Mouse (Mus musculus): Measurements from ENCODE around the gene Stk35.
"Not testable (repeated sequence)": the region's sequence is repeated elsewhere in the genome, so short reads cannot be mapped to it uniquely, and the experiment has no call there.

The Stk35 gene

DNA sequence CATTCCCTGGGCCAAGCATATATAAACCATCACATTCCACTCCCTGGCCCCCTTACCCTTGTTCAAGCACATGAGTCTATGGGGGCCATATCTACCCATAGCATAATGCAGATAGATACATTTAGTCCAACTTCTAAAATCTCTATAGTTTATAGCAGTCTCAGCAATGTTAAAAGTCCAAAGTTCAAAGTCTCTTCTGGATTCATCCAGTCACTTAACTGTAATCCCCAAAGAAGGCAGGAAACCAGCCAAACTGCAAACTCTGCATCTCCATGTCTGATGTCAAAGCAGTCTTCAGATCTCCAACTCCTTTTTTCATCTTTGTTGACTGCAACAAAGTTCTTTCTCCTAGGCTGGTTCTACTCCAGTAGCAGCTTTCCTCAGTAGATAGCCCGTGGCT lies 38.0 kb downstream of the Stk35 start:
- no peak for DNase-seq

DNA sequence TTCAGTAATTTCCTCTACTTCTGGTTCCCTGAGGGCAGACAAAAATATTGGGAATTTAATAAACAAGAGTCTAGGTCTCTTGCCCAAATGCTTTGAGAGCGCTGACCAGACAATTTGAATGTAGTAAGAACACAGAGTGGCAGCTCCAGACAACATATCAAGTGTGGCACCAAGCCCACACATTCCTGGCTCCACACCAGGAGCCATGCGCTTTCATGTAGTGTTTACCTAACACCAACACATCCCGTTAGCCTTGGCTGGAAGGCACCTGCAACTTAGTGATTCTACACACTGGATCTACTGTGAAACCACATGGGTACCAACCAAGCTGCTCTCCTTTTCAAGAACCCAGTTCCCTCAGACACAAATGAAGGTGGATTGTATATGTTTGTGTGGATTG lies 45.5 kb downstream of the Stk35 start:
- DNase-seq: no peak

DNA sequence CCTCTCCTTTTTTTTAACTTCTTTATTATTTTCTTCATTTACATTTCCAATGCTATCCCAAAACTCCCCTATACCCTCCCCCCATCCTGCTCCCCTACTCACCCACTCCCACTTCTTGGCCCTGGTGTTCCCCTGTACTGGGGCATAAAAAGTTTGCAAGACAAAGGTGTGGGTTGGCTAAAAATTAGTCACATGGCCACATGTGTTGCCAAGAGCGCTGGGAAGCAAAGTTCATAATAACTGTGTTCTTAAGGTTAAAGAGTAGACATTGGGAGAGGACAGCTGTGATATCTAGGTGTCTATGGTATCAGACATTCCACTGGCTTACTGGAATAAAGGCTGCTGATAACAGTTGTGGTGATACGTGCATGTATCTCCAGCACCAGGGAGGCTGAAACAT lies 46.2 kb downstream of the Stk35 start:
- DNase-seq: no peak

DNA sequence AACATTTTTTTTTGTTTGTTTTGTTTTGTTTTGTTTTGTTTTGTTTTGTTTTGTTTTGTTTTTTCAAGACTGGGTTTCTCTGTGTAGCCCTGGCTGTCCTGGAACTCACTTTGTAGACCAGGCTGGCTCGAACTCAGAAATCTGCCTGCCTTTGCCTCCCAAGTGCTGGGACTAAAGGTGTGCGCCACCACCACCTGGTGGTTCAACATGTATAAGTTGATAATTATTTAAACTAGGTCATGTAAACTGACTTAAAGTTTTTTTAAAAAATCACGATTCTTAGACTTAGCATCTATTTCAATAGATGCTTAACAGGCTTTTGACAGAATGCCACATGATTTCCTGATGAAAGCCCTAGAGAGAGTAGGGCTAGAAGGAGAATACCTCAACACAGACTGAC lies 48.8 kb downstream of the Stk35 start:
- DNase-seq: not testable (repeated sequence)

DNA sequence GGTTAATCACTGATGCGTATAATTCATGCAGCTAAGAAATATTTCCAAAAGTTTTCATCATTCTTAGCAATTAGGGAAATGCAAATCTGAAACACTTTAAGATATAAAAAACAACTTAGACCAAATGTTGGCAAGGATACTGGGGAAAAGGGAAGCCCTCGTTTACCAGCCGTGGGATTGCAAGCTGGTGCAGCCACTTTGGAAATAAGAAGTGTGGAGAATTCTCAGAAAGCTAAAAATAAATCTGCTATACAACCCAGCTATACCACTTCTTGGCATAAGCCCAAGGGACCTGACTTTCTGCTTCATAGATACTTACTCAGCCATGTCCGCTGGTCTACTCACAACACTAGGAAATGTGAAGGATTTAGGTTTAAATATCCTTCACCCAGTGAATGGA lies 51.2 kb downstream of the Stk35 start:
- DNase-seq: no peak

DNA sequence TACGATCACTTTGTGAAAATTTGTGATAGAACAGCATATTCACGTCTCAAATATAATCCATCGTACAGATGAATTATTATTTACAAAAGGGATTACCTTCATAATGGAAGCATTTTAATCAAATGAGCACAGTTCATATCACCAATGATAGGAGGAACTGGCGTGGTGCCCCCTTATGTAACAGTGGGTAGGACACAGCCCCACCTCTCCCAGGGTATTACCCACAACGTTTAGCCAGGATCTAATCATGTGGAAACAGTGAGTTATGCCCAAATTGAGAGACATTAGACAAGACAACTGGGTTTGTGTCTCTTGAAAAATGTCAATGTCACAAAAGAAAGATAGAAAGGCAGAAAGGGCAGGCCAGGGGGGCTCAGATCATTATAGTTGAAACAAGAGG lies 62.9 kb downstream of the Stk35 start:
- DNase-seq: no peak

DNA sequence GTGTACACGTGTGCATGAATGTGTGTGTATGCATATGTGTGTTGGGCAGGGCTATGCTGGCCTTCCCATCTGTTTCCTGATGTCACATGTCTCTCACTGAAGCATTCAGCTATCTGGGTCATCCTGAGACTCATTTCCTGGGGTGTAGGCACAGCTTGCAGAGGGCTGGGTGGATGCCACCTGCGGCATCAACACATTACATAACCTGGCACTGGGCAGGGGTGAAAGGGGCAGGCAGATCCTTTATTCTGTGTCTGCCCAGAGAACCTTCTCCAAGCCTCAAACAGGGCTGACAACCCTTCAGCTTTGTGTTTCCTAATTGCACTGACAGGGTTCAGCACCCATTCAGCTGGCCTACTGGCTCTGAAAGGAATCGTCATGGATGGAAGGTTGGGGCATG lies 64.6 kb downstream of the Stk35 start:
- no peak for DNase-seq

DNA sequence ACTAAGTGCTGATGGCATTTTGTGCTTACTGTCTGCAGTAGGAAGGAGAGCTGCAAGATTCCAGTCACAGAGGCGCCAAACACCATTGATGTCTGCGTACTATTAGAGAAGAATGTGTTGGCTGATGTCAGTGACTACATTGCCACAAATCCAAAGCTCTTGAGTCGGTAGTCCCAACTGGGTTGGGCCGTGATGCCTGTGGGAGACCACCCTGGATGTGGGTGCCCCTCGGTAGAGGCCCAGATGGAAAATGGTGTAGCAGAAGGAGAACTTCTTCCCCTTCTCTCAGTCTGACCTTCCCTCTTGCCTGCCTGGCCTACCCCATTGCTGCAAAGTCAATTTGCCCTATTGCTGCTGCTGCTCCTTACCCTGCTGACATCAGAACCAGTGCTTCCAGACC lies 68.8 kb downstream of the Stk35 start:
- no peak for DNase-seq

DNA sequence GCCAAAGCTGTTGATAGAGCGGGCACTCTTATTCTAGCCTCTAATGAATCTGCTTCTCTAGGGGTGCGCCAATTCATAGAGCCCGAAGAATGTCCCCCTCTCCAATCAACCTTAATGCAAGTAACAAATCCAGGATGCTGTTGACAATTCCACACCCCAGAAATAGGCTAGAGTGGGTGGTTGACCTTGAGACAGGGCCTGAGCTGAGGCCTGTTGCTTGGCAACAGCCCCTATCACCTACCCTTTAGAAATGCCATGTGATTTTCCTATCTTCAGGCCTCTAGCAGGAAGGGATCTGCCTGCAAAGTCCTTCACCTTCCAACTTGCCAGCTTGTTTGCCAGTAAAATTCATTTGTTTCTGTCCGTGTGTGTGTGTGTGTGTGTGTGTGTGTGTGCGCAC lies 70.9 kb downstream of the Stk35 start:
- no peak for DNase-seq

DNA sequence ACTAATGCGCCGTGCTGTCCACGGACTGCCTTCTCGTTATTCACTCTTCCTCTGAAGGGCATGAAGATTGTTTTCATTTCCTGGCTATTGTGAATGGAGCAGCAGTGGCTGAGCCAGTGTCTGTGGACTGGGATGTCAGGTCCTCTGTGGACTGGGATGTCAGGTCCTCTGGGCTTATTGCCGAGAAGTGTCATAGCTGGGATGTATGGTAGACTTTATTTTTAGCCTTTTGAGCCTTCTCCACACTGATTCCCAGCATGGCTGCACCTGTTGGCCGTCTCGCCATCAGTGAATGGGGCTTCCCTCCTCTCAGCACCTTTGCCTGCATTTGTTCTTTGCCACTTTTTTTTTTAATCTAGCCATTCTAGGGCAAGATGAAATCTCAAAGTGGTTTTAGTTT lies 71.8 kb downstream of the Stk35 start:
- DNase-seq: no peak

DNA sequence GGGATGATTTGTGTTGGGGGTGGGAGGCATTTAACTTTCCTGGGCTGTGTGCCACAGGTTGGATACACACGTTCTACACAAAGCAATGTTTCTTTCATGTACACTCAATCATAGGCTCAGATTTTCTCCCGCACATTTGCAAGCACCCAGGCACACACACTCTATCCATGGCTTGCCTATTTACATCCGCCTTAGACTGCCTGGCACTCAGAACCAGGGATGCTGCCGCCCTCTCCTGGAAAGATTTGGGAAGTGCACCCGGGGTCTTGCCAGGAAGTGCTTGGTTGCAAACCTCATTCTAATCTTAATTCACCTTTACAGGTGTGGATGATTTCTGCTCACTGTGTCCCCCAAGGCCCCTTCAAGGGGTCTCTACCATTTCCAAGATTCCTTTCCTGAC lies 73.2 kb downstream of the Stk35 start:
- peak; percentile 86 to 89 for DNase-seq

DNA sequence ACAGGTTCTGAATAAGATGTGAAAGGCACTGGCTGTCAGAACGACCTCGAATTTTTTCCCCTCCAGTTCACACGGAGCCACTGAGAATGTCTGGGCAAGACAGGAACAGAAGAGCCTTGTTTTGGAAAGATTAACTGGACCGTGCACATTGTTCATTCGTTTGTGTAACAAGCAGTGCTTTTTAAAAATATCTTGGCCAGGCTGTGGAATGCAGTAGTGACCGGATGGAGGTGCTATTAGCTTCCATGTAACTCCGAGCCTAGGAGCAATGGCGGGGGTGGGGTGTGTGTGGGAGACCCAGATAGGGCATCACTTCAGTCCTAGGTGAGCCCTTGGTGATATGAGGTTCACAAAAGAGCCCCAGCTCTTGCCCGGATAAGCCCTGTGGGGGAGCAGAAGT lies 73.8 kb downstream of the Stk35 start:
- no peak for DNase-seq

DNA sequence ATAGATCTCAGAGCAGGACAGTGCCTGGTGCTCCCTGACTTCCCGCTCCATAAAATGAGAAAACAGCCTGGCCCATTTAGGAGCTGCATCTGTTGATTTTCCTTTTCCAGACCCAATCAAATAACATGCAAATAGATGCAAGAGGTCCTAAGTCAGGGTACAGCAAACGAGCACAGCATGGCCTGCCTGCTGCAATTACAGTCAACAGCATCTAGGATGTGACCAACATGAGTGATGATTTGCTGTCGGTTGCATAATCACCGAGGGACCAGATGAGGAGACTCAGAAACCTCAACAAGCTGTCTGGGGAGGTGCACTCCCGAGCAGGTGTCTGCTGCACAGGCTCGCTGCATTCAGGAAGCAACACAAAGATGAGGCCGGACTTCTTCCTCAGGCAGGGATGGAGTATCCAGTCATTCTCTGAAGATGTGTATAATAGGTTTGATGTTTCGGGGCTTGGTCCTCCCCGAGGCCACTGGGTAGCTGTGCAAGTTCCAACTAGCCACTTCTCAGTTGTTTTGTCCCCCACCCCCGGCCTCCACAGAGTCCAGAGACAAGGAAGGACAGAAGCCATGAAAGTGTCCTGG lies 74.3 kb downstream of the Stk35 start:
- DNase-seq: no peak

DNA sequence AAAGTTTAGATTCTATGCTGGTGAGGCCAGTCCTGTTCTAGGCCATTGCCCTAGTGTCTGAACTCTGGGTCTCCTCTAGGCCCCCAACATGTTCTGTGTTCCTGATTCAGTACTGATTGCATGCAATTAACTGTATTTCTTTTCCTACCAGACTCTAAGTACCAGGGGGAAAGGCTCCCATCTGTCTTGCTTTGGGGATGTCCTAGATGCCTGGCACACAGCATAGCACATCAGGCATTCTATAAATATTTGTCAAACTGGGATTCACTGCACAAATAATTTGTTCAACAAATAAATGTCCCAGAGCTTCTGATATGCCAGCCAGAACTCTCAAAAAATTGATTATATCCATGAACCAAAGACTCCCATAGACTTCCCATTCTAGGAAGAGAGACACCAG lies 76.6 kb downstream of the Stk35 start:
- no peak for DNase-seq

DNA sequence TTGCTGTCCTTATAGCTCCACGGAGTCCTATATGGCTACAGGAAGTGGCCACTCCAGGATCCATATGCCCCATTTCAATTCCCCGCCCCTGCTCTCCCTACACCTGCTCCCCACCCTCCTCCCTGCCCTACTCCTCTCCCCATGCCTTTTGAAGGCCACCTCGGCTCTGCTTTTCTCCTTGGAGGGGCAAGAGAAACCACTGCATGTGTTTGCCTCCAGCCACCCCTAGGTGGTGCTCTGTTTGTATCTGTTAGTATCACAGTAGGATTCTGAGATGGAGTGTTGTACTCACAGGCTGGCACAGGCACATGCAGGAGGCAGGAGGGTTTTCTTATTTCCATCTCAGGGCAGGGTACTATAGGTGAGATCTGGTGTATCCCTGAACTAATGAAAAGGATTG lies 79.5 kb downstream of the Stk35 start:
- peak; percentile 40 for DNase-seq

DNA sequence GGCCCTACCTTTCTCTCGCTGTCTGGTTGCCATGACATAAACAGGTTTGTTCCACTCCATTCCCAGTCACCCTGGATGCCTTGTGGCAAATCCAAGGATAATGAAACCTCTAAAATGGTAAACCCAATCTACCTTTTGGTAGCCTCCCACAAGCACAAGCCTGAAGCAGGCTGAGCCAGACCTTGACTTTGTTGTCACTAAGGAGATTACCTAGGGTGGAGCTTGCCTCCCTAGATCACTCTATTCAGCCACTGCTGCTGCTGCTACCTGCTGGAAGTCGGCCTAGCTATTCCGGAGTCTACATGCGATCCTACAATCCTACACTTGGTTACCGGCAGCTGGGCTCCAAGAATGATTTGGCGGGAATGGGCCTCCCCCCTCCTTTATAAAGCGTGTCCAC lies 79.9 kb downstream of the Stk35 start:
- DNase-seq: no peak

DNA sequence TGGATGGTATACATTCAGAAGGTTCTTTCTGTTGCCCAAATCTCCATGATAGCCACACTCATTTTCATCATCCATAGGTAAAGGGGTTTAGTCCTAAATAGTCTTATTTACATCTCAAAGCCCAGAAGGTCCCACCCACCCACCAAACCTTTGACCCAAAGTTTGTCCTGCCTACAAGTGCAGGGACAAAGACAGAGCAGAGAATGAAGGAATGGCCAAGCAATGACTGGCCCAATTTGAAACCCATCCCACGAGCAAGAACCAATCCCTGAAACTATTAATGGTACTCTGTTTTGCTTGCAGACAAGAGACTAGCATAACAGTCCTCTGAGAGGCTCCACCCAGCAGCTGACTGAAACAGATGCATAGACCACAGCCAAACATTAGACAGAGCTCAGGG lies 81.6 kb downstream of the Stk35 start:
- no peak for DNase-seq

Data from B cell, adult 2 months (primary cell).